Mouse (Mus musculus): ENCODE data around the gene Dhx33. TPM values are rescaled to one million over a fixed set of nuclear protein-coding genes. Genes with fewer than 3 reads are reported as not detected.

Gene Dhx33
- total and polyA plus RNA-seq, 3 experiments = 42.6 to 49.8 TPM; not detected in 1

GRCm38 (mm10) chr11:70943651-70944050 is 60.6 kb downstream of the Dhx33 start:
- H3K9ac ChIP-seq (ENCODE audit: control insufficient read depth, low read depth, low read length, poor library complexity, severe bottlenecking) = no peak overlapping the region
- no peaks in the 10 kb centered on the region for H3K79me2 ChIP-seq (ENCODE audit: control insufficient read depth, insufficient read depth, low read length, poor library complexity)
- H3K27me3 ChIP-seq (ENCODE audit: control insufficient read depth in 1 of 2, insufficient read depth in 2 of 2, low read length in 2 of 2) = no peaks in the 10 kb centered on the region
- H3K4me1 ChIP-seq (ENCODE audit: control insufficient read depth in 1 of 2, insufficient read depth in 2 of 2, low read length in 2 of 2) = no peaks in the 10 kb centered on the region
- TF ChIP-seq EP300 (IDR thresholded peaks at IDR 0.05; ENCODE audit: low read depth in 1 of 2, low read length in 2 of 2) (no peak), MAFK (IDR thresholded peaks at IDR 0.05; ENCODE audit: borderline replicate concordance, low read depth, low read length) (no peak), CHD1 (IDR thresholded peaks at IDR 0.05; ENCODE audit: low read depth, low read length) (no peak), GATA1 (IDR thresholded peaks at IDR 0.05; ENCODE audit: low read depth, low read length) (no peak), MAZ (IDR thresholded peaks at IDR 0.05; ENCODE audit: low read depth, low read length) (no peak), RAD21 (IDR thresholded peaks at IDR 0.05; ENCODE audit: low read depth, low read length) (no peak), HCFC1 (IDR thresholded peaks at IDR 0.05; ENCODE audit: low read depth, low read length) (no peak)
- no peak overlapping the region for H3K4me3 ChIP-seq (ENCODE audit: control insufficient read depth in 1 of 2, insufficient read depth in 1 of 2, low read depth in 2 of 2, low read length in 2 of 2)
- DNase-seq (ENCODE audit: low read depth, low spot score) = no peak
- no peaks in the 10 kb centered on the region for H3K9me3 ChIP-seq (replicated peaks; ENCODE audit: insufficient read depth, low read length)
- H3K27ac ChIP-seq (ENCODE audit: control insufficient read depth, low read depth, low read length) = no peak overlapping the region
- peaks cover 0 to 39% of the 10 kb centered on the region in 2 experiments; a peak in 2 of 4 replicates for H3K36me3 ChIP-seq (ENCODE audit: control insufficient read depth in 1 of 2, insufficient read depth in 2 of 2, low read length in 2 of 2)

- TF ChIP-seq EP300 (IDR thresholded peaks at IDR 0.05; ENCODE audit: low read depth in 1 of 2, low read length in 2 of 2) (no peak), CTCF (IDR thresholded peaks at IDR 0.05 in 2 of 3, conservative IDR thresholded peaks at IDR 0.05 in 1 of 3; ENCODE audit: control insufficient read depth in 1 of 3, insufficient read depth in 1 of 3, low read depth in 2 of 3, low read length in 3 of 3, poor library complexity in 1 of 3, severe bottlenecking in 1 of 3) (peak; percentile 9 to 19 (median 11); a peak in 2 of 6 replicates), CHD1 (IDR thresholded peaks at IDR 0.05; ENCODE audit: low read depth, low read length) (no peak), SIN3A (IDR thresholded peaks at IDR 0.05; ENCODE audit: low read length) (no peak)
- DNase-seq (ENCODE audit: low read depth, low spot score) = no peak
- H3K36me3 ChIP-seq (ENCODE audit: control insufficient read depth in 1 of 2, insufficient read depth in 2 of 2, low read length in 2 of 2) = peaks cover 0 to 40% of the 10 kb centered on the region in 2 experiments; a peak in 2 of 4 replicates
Measured at GRCm38 (mm10) chr11:70942596-70942995, 61.6 kb downstream of the Dhx33 start.

GRCm38 (mm10) chr11:70935316-70935715 is 68.9 kb downstream of the Dhx33 start:
- Histone ChIP-seq H3K36me3 (ENCODE audit: control insufficient read depth in 1 of 2, insufficient read depth in 2 of 2, low read length in 2 of 2) (peaks cover 0 to 36% of the 10 kb centered on the region in 2 experiments; a peak in 2 of 4 replicates), H3K27me3 (ENCODE audit: control insufficient read depth in 1 of 2, insufficient read depth in 2 of 2, low read length in 2 of 2) (no peaks in the 10 kb centered on the region), H3K4me1 (ENCODE audit: control insufficient read depth in 1 of 2, insufficient read depth in 2 of 2, low read length in 2 of 2) (no peaks in the 10 kb centered on the region), H3K9me3 (replicated peaks; ENCODE audit: insufficient read depth, low read length) (no peaks in the 10 kb centered on the region), H3K79me2 (ENCODE audit: control insufficient read depth, insufficient read depth, low read length, poor library complexity) (no peaks in the 10 kb centered on the region), H3K4me3 (ENCODE audit: control insufficient read depth in 1 of 2, insufficient read depth in 1 of 2, low read depth in 2 of 2, low read length in 2 of 2) (no peak overlapping the region), H3K27ac (ENCODE audit: control insufficient read depth, low read depth, low read length) (no peak overlapping the region), H3K9ac (ENCODE audit: control insufficient read depth, low read depth, low read length, poor library complexity, severe bottlenecking) (no peak overlapping the region)
- DNase-seq (ENCODE audit: low read depth, low spot score) = no peak
- TF ChIP-seq MXI1 (IDR thresholded peaks at IDR 0.05; ENCODE audit: low read depth, low read length) = no peak
- TF ChIP-seq CTCF (IDR thresholded peaks at IDR 0.05 in 2 of 3, conservative IDR thresholded peaks at IDR 0.05 in 1 of 3; ENCODE audit: control insufficient read depth in 1 of 3, insufficient read depth in 1 of 3, low read depth in 2 of 3, low read length in 3 of 3, poor library complexity in 1 of 3, severe bottlenecking in 1 of 3) = peak in 1 of 3 experiments; percentile 24; a peak in 1 of 6 replicates

More at GRCm38 (mm10) chr11:70942596-70942995, 61.6 kb downstream of the Dhx33 start:
- H3K9me3 ChIP-seq (replicated peaks; ENCODE audit: insufficient read depth, low read length) = no peaks in the 10 kb centered on the region
- no peaks in the 10 kb centered on the region for H3K4me1 ChIP-seq (ENCODE audit: control insufficient read depth in 1 of 2, insufficient read depth in 2 of 2, low read length in 2 of 2)
- H3K4me3 ChIP-seq (ENCODE audit: control insufficient read depth in 1 of 2, insufficient read depth in 1 of 2, low read depth in 2 of 2, low read length in 2 of 2) = no peak overlapping the region
- H3K27me3 ChIP-seq (ENCODE audit: control insufficient read depth in 1 of 2, insufficient read depth in 2 of 2, low read length in 2 of 2) = no peaks in the 10 kb centered on the region
- H3K9ac ChIP-seq (ENCODE audit: control insufficient read depth, low read depth, low read length, poor library complexity, severe bottlenecking) = no peak overlapping the region
- no peak overlapping the region for H3K27ac ChIP-seq (ENCODE audit: control insufficient read depth, low read depth, low read length)
- no peaks in the 10 kb centered on the region for H3K79me2 ChIP-seq (ENCODE audit: control insufficient read depth, insufficient read depth, low read length, poor library complexity)

Other genes with a start within 250 kb of the Dhx33 start
- 1.5 TPM in 2 replicates for gene Zfp3, start 240.2 kb downstream of the Dhx33 start, total RNA-seq (2012; rRNA removed)
- 1 to 10 TPM in 1 of 2 experiments, not detected in 1; 1.9 TPM for gene Zfp3, start 240.2 kb downstream of the Dhx33 start, polyA plus RNA-seq (2012; ENCODE audit: insufficient read depth in 1 of 2, insufficient read length in 2 of 2, low read depth in 1 of 2, low replicate concordance in 2 of 2, missing spikeins in 1 of 2)
- gene Scimp, start 191.9 kb downstream of the Dhx33 start, total RNA-seq (2012; rRNA removed) = not detected in 2 replicates
- gene Scimp, start 191.9 kb downstream of the Dhx33 start, polyA plus RNA-seq (2012; ENCODE audit: insufficient read depth in 1 of 2, insufficient read length in 2 of 2, low read depth in 1 of 2, low replicate concordance in 2 of 2, missing spikeins in 1 of 2) = not detected
- 34.3 and 35.6 TPM in 2 replicates for gene Rabep1, start 159.7 kb downstream of the Dhx33 start, total RNA-seq (2012; rRNA removed)
- gene Rabep1, start 159.7 kb downstream of the Dhx33 start, polyA plus RNA-seq (2012; ENCODE audit: insufficient read depth in 1 of 2, insufficient read length in 2 of 2, low read depth in 1 of 2, low replicate concordance in 2 of 2, missing spikeins in 1 of 2) = 10 to 100 TPM; 24.2 to 72.2 TPM
- gene Nup88, start 34.5 kb downstream of the Dhx33 start, total RNA-seq (2012; rRNA removed) = 49.8 and 56.3 TPM in 2 replicates
- gene Nup88, start 34.5 kb downstream of the Dhx33 start, polyA plus RNA-seq (2012; ENCODE audit: insufficient read depth in 1 of 2, insufficient read length in 2 of 2, low read depth in 1 of 2, low replicate concordance in 2 of 2, missing spikeins in 1 of 2) = 10 to 100 TPM in 1 of 2 experiments, not detected in 1; 72.5 TPM
- gene Rpain, start 34.2 kb downstream of the Dhx33 start, total RNA-seq (2012; rRNA removed) = 55.8 and 60.8 TPM in 2 replicates
- 10 to 100 TPM in 1 of 2 experiments, not detected in 1; 93.5 TPM for gene Rpain, start 34.2 kb downstream of the Dhx33 start, polyA plus RNA-seq (2012; ENCODE audit: insufficient read depth in 1 of 2, insufficient read length in 2 of 2, low read depth in 1 of 2, low replicate concordance in 2 of 2, missing spikeins in 1 of 2)
- 164 and 188 TPM in 2 replicates for gene C1qbp, start 21.4 kb downstream of the Dhx33 start, total RNA-seq (2012; rRNA removed)
- gene C1qbp, start 21.4 kb downstream of the Dhx33 start, polyA plus RNA-seq (2012; ENCODE audit: insufficient read depth in 1 of 2, insufficient read length in 2 of 2, low read depth in 1 of 2, low replicate concordance in 2 of 2, missing spikeins in 1 of 2) = 100 to 1,000 TPM in 1 of 2 experiments, not detected in 1; 614 TPM
- gene Mis12, start 15.2 kb upstream of the Dhx33 start, total RNA-seq (2012; rRNA removed) = 27.5 and 34.0 TPM in 2 replicates
- 10 to 100 TPM in 1 of 2 experiments, not detected in 1; 17.2 TPM for gene Mis12, start 15.2 kb upstream of the Dhx33 start, polyA plus RNA-seq (2012; ENCODE audit: insufficient read depth in 1 of 2, insufficient read length in 2 of 2, low read depth in 1 of 2, low replicate concordance in 2 of 2, missing spikeins in 1 of 2)
- 27.0 and 32.8 TPM in 2 replicates for gene Derl2, start 15.4 kb upstream of the Dhx33 start, total RNA-seq (2012; rRNA removed)
- gene Derl2, start 15.4 kb upstream of the Dhx33 start, polyA plus RNA-seq (2012; ENCODE audit: insufficient read depth in 1 of 2, insufficient read length in 2 of 2, low read depth in 1 of 2, low replicate concordance in 2 of 2, missing spikeins in 1 of 2) = 10 to 100 TPM in 1 of 2 experiments, not detected in 1; 32.8 TPM
- 0.10 and 0.15 TPM in 2 replicates for gene 6330403K07Rik, start 29.1 kb upstream of the Dhx33 start, total RNA-seq (2012; rRNA removed)
- gene 6330403K07Rik, start 29.1 kb upstream of the Dhx33 start, polyA plus RNA-seq (2012; ENCODE audit: insufficient read depth in 1 of 2, insufficient read length in 2 of 2, low read depth in 1 of 2, low replicate concordance in 2 of 2, missing spikeins in 1 of 2) = under 1 TPM in 1 of 2 experiments, not detected in 1; 0.82 TPM
- not detected in 2 replicates for gene Nlrp1a, start 140.3 kb upstream of the Dhx33 start, total RNA-seq (2012; rRNA removed)
- gene Nlrp1a, start 140.3 kb upstream of the Dhx33 start, polyA plus RNA-seq (2012; ENCODE audit: insufficient read depth in 1 of 2, insufficient read length in 2 of 2, low read depth in 1 of 2, low replicate concordance in 2 of 2, missing spikeins in 1 of 2) = not detected
- gene Nlrp1b, start 226.3 kb upstream of the Dhx33 start, total RNA-seq (2012; rRNA removed) = not detected in 2 replicates
- gene Nlrp1b, start 226.3 kb upstream of the Dhx33 start, polyA plus RNA-seq (2012; ENCODE audit: insufficient read depth in 1 of 2, insufficient read length in 2 of 2, low read depth in 1 of 2, low replicate concordance in 2 of 2, missing spikeins in 1 of 2) = not detected

Measured in MEL (cell line).